24 mouse cellular contexts compared by ENCODE assay signal in the genomic region with DNA sequence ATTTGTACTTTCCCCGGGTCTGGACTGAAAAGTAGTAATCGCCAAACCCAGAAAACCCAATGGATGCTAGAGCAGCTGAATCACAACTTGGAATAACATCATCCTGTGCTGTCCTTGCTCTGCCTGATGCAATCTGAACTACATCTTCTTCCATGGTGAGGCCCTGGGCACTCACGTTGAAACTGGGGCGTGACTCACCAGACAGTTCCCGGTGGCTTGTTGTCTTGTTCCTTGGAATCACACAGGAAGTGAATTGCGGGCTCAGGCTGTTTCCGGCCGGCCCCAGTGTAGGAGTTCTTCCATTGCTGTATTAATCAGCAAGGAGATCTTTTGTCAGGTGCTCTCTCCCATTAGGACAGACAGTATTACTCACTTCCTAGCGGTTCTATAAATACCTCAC.
DNase-seq lines count a peak whose midpoint lies in the region; ATAC-seq and TF ChIP-seq lines count a peak whose summit lies in the region.
"Had no signal": no experiment of that assay in that cellular context is flagged by ENCODE, and none has a peak within 500 bp of the region (broad histone marks: within the 10 kb centered on the region; RNA-seq: fewer than 3 reads in every experiment).

No protein-coding gene starts in this region.

- no peaks in the 10 kb centered on the region for H3K36me3 ChIP-seq in intestine, postnatal 0 days (ENCODE audit: control insufficient read depth, insufficient read depth)
- H3K36me3 ChIP-seq: forebrain, embryonic 15.5 days; hindbrain, embryonic 12.5 days; limb, embryonic 12.5 days; liver, embryonic 12.5 days; stomach, embryonic 15.5 days had no signal

- no peaks in the 10 kb centered on the region for H3K27me3 ChIP-seq in intestine, postnatal 0 days (replicated peaks; ENCODE audit: control insufficient read depth, insufficient read depth, low read length)
- H3K27me3 ChIP-seq: CH12.LX; forebrain, embryonic 15.5 days; hindbrain, embryonic 12.5 days; limb, embryonic 12.5 days; liver, embryonic 12.5 days; stomach, embryonic 15.5 days had no signal

- H3K9me3 ChIP-seq in intestine, postnatal 0 days (ENCODE audit: control insufficient read depth) = no peaks in the 10 kb centered on the region
- H3K9me3 ChIP-seq: forebrain, embryonic 15.5 days; hindbrain, embryonic 12.5 days; limb, embryonic 12.5 days; liver, embryonic 12.5 days; stomach, embryonic 15.5 days had no signal

- no peak for ATAC-seq in intestine, postnatal 0 days
- ATAC-seq: forebrain, embryonic 15.5 days; inflammation-experienced regulatory T-cells, adult 6 months; liver, embryonic 12.5 days had no signal

- H3K4me1 ChIP-seq in intestine, postnatal 0 days (replicated peaks; ENCODE audit: control insufficient read depth, insufficient read depth, low read length) = no peaks in the 10 kb centered on the region
- H3K4me1 ChIP-seq: limb, embryonic 12.5 days; liver, embryonic 12.5 days; stomach, embryonic 15.5 days had no signal

- no peak overlapping the region for H3K4me2 ChIP-seq in intestine, postnatal 0 days (replicated peaks; ENCODE audit: low read depth)
- H3K4me2 ChIP-seq: forebrain, embryonic 15.5 days; heart, embryonic 11.5 days; hindbrain, embryonic 12.5 days; limb, embryonic 12.5 days; liver, embryonic 12.5 days; stomach, embryonic 15.5 days had no signal

- no peak overlapping the region for H3K4me3 ChIP-seq in intestine, postnatal 0 days (ENCODE audit: low read depth, low read length)
- H3K4me3 ChIP-seq: erythroblast, embryonic 14.5 days; forebrain, embryonic 15.5 days; hindbrain, embryonic 12.5 days; limb, embryonic 12.5 days; liver, embryonic 12.5 days; stomach, embryonic 15.5 days had no signal

- 73% methylated on average over 9 of the region's 9 CpGs for WGBS in intestine, postnatal 0 days

- no peak overlapping the region for H3K9ac ChIP-seq in intestine, postnatal 0 days (ENCODE audit: low read depth, low read length)
- H3K9ac ChIP-seq: forebrain, embryonic 15.5 days; hindbrain, embryonic 12.5 days; limb, embryonic 12.5 days; liver, embryonic 12.5 days; stomach, embryonic 15.5 days had no signal

- no peak overlapping the region for H3K27ac ChIP-seq in intestine, postnatal 0 days (ENCODE audit: low read depth, low read length)
- H3K27ac ChIP-seq: forebrain, embryonic 15.5 days; hindbrain, embryonic 12.5 days; limb, embryonic 12.5 days; liver, embryonic 12.5 days; stomach, embryonic 15.5 days had no signal

- no peak for TF ChIP-seq CTCF in intestine, postnatal 0 days (IDR thresholded peaks at IDR 0.05; ENCODE audit: low read depth)

- DNase-seq in 416B (ENCODE audit: low read depth) = peak; percentile 36
- DNase-seq in Muller cell, postnatal 12 days (ENCODE audit: inconsistent ontology term) = peak; percentile 33
- DNase-seq in adrenal gland, postnatal 14 days = peak; percentile 48
- peak; percentile 19 for DNase-seq in fibroblast of lung, adult 2 months (ENCODE audit: low read depth)
- no peak for DNase-seq in gastrocnemius, postnatal 4 days (ENCODE audit: low spot score in 2 of 2)
- DNase-seq in thymus, postnatal 14 days = no peak
- DNase-seq: cerebellum, adult 18-20 months; heart, postnatal 10 days; kidney, adult 9 months; kidney, postnatal 36 days; lung, adult 2 months; lung, postnatal 36 days; retina, postnatal 1 day; thymus, adult 18-20 months had no signal

Comparison
In these comparisons a context has a peak if more than half of its experiments do, and no peak if none do; other contexts are left out.
1. DNase-seq: peak in 416B (single experiment), Muller cell, postnatal 12 days (single experiment), adrenal gland, postnatal 14 days (single experiment) and fibroblast of lung, adult 2 months (single experiment); none in gastrocnemius, postnatal 4 days (0 of 2) and thymus, postnatal 14 days (single experiment).